Mouse (Mus musculus): ENCODE results near the gene 9330182O14Rik. TPM values are rescaled to one million over a fixed set of nuclear protein-coding genes. Genes with fewer than 3 reads are reported as not detected.

The 9330182O14Rik gene
- not detected for polyA plus RNA-seq (2014; fragmentation: Illumina TruSeq; extraction: RNeasy Lipid Tissue Mini Kit (QIAGEN cat#74804); ENCODE audit: low read depth, low replicate concordance)

DNA sequence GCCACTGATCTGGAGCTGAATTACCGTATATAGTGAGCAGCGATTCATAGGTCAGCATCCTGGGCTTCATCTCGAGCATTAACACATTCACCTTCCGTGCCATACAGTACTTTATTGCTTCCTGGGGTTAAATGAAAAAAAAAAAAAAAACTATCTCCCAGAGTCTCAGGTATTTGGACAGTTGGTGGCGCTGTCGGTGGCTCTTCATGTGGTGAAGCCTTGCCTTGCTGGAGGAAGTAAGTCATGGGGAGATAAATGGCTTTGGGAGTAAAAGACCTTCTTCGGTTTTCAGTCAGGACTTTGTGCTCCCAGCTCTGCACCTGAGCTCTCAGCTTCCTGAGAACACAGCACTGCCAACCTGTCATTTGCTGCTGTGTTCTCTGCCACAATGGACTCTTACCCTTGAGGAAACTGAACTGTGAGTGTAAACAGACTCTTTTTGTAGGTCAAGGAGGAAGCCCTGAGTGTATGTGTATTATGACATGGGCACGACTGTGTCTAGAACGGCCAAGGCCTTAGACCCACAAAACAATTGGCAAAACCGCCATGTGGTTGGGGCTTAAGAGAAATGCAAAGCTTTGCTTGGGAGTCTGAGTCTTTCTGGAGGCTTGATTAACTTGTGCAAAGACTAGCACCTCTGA, at the start of gene 9330182O14Rik:
9330182O14Rik (plus strand) TSS at position 214 of the 641 bp plus-strand sequence.

Measured in adipose tissue, adult 10 weeks (tissue).